Mouse (Mus musculus) cerebellum, adult 2 months (tissue): Measurements from ENCODE around the gene Car10. TPM values are rescaled to one million over a fixed set of nuclear protein-coding genes. Genes with fewer than 3 reads are reported as not detected.
A peak's percentile ranks its signal among the peaks of the same experiment; 100 is the strongest.

Experiments
- DNase-seq, 2 experiments: peaks; one replicate each; pipeline ENCODE4 v3.0.0; 2021
- H3K27ac ChIP-seq: fragments of 200-500 bp; 2 replicates; pipeline ENCODE4 v1.5.1; 2012; ENCODE audit warnings: low read length, control low read depth, inconsistent platforms; ENCODE audit not compliant: insufficient read depth
- H3K27me3 ChIP-seq: fragments of 200-500 bp; 2 replicates; pipeline ENCODE4 v1.6.1; 2012; ENCODE audit warnings: inconsistent platforms, mild to moderate bottlenecking, low read length, moderate library complexity; ENCODE audit not compliant: control insufficient read depth, insufficient read depth
- H3K4me1 ChIP-seq: fragments of 200-500 bp; 2 replicates; pipeline ENCODE4 v1.6.1; 2011; ENCODE audit warnings: low read length; ENCODE audit not compliant: control insufficient read depth, insufficient read depth
- H3K4me3 ChIP-seq: fragments of 200-500 bp; replicated peaks from 2 replicates; pipeline ENCODE3; 2011; ENCODE audit warnings: mild to moderate bottlenecking, low read depth, low read length, control low read depth; ENCODE audit not compliant: insufficient read depth
- CTCF ChIP-seq: fragments of 200-500 bp; IDR thresholded peaks from 2 replicates; pipeline ENCODE4 v1.5.1; 2011; ENCODE audit warnings: low read depth, mild to moderate bottlenecking, control low read depth, low read length, moderate library complexity, borderline replicate concordance; ENCODE audit not compliant: insufficient read depth
- POLR2A ChIP-seq: fragments of 200-500 bp; IDR thresholded peaks from 2 replicates; pipeline ENCODE4 v1.6.1; 2011; ENCODE audit warnings: low read length, control low read depth, borderline replicate concordance; ENCODE audit not compliant: insufficient read depth
- WGBS: fragments of 180-500 bp; shearing (Covaris S2); methylation state at CpG from one replicate; pipeline ENCODE4 v1.1.7; 2018; 5-methylcytosine and 5-hydroxymethylcytosine counted together
- polyA plus RNA-seq: library from polyadenylated mRNA; depleted of rRNA; stranded (reverse); fragments of >200 nt; gene quantifications from 2 replicates; pipeline ENCODE4 v1.2.3, GENCODE M21; 2012

The Car10 gene
- polyA plus RNA-seq, 1 experiment = 92.4 TPM

GRCm38 (mm10) chr11:93471573-93472179, 373.8 kb downstream of the Car10 start:
- TF ChIP-seq POLR2A = no peak
- peak; percentile 76 for TF ChIP-seq CTCF
- peak; percentile 98 for DNase-seq
- peak overlapping the region; percentile 2 for H3K4me3 ChIP-seq
- peaks cover 8% of the 10 kb centered on the region; the same call in 1 of the 2 replicates for H3K4me1 ChIP-seq
- H3K27ac ChIP-seq = no peak overlapping the region
- WGBS = 7% methylated on average over 10 of the region's 10 CpGs
- no peaks in the 10 kb centered on the region for H3K27me3 ChIP-seq

GRCm38 (mm10) chr11:93484661-93485060, 386.8 kb downstream of the Car10 start:
- WGBS = 39% methylated on average over 4 of the region's 4 CpGs
- peak in 1 of 2 experiments; percentile 59 for DNase-seq
- Histone ChIP-seq H3K27me3 (no peaks in the 10 kb centered on the region), H3K27ac (no peak overlapping the region), H3K4me1 (peaks cover 22% of the 10 kb centered on the region), H3K4me3 (no peak overlapping the region)
- TF ChIP-seq CTCF = no peak
- no peak for TF ChIP-seq POLR2A

GRCm38 (mm10) chr11:93487021-93487420, 389.2 kb downstream of the Car10 start:
- no peak for TF ChIP-seq CTCF
- TF ChIP-seq POLR2A = no peak
- Histone ChIP-seq H3K27ac (peak overlapping the region; percentile 81), H3K27me3 (no peaks in the 10 kb centered on the region), H3K4me3 (no peak overlapping the region), H3K4me1 (peaks cover 38% of the 10 kb centered on the region)
- WGBS = 16% methylated on average over 1 of the region's 1 CpGs
- DNase-seq = peak; percentile 83 to 92

GRCm38 (mm10) chr11:93487913-93488604, 390.2 kb downstream of the Car10 start:
- no peak for TF ChIP-seq CTCF
- TF ChIP-seq POLR2A = no peak
- DNase-seq = no peak
- Histone ChIP-seq H3K4me1 (peaks cover 43% of the 10 kb centered on the region), H3K4me3 (no peak overlapping the region), H3K27me3 (no peaks in the 10 kb centered on the region), H3K27ac (no peak overlapping the region)
- WGBS = 58% methylated on average over 3 of the region's 3 CpGs

- WGBS = 14% methylated on average over 11 of the region's 11 CpGs
- DNase-seq = peak; percentile 93 to 96
- Histone ChIP-seq H3K4me3 (no peak overlapping the region), H3K27ac (peak overlapping the region; percentile 97), H3K27me3 (no peaks in the 10 kb centered on the region), H3K4me1 (peaks cover 39% of the 10 kb centered on the region; the same call in 1 of the 2 replicates)
- TF ChIP-seq POLR2A (no peak), CTCF (no peak)
Observed at GRCm38 (mm10) chr11:93490211-93490820, 392.5 kb downstream of the Car10 start.

GRCm38 (mm10) chr11:93497896-93498295, 400.1 kb downstream of the Car10 start:
- TF ChIP-seq POLR2A = no peak
- Histone ChIP-seq H3K27me3 (no peaks in the 10 kb centered on the region), H3K4me3 (no peak overlapping the region), H3K4me1 (peaks cover 19% of the 10 kb centered on the region), H3K27ac (no peak overlapping the region)
- DNase-seq = no peak
- 78% methylated on average over 6 of the region's 6 CpGs for WGBS

- 68% methylated on average over 4 of the region's 4 CpGs for WGBS
- DNase-seq = no peak
- Histone ChIP-seq H3K4me3 (no peak overlapping the region), H3K27me3 (no peaks in the 10 kb centered on the region), H3K27ac (0 out of 2 replicates have a peak overlapping the region, but pooled peaks have one; percentile 14), H3K4me1 (peaks cover 16% of the 10 kb centered on the region)
- TF ChIP-seq CTCF = no peak
Observed at GRCm38 (mm10) chr11:93500442-93500841, 402.6 kb downstream of the Car10 start.

- peak; percentile 47 to 72 for DNase-seq
- no peaks in the 10 kb centered on the region for H3K27me3 ChIP-seq
- peak overlapping the region; percentile 71 for H3K27ac ChIP-seq
- no peak overlapping the region for H3K4me3 ChIP-seq
- TF ChIP-seq CTCF (no peak), POLR2A (no peak)
- H3K4me1 ChIP-seq = peaks cover 16% of the 10 kb centered on the region
- 15% methylated on average over 5 of the region's 5 CpGs for WGBS
Observed at GRCm38 (mm10) chr11:93501671-93502070, 403.8 kb downstream of the Car10 start.
